8 mouse cellular contexts compared by ENCODE assay signal in genomic region chr5:30614221-30614620, GRCm38 (mm10). TPM values are rescaled to one million over a fixed set of nuclear protein-coding genes. Genes with fewer than 3 reads are reported as not detected.
DNase-seq lines count a peak whose midpoint lies in the region; ATAC-seq and TF ChIP-seq lines count a peak whose summit lies in the region.

No protein-coding gene starts in this region.

- peak; percentile 50 for DNase-seq in midbrain, postnatal 0 days (ENCODE audit: low spot score)
- peak; percentile 86 for DNase-seq in kidney, postnatal 10 days
- DNase-seq in cerebellum, adult 8-10 months: no peak
- no peak for DNase-seq in layer of hippocampus, postnatal 10 days (ENCODE audit: low spot score in 2 of 2)

- H3K27me3 ChIP-seq in midbrain, postnatal 0 days (ENCODE audit: insufficient read depth, low read length): no peaks in the 10 kb centered on the region
- no peaks in the 10 kb centered on the region for H3K27me3 ChIP-seq in midbrain, embryonic 13.5 days
- H3K27me3 ChIP-seq in heart, embryonic 11.5 days (ENCODE audit: control insufficient read depth, insufficient read depth, low read length): 0 out of 2 replicates have a peak, but pooled peaks cover 2% of the 10 kb centered on the region
- no peaks in the 10 kb centered on the region for H3K27me3 ChIP-seq in stomach, embryonic 14.5 days (ENCODE audit: control insufficient read depth, insufficient read depth, low read length)

- no peaks in the 10 kb centered on the region for H3K4me1 ChIP-seq in midbrain, postnatal 0 days (ENCODE audit: insufficient read depth, low read length)
- H3K4me1 ChIP-seq in midbrain, embryonic 13.5 days (replicated peaks): peaks cover 12% of the 10 kb centered on the region; the same call in 1 of the 2 replicates
- H3K4me1 ChIP-seq in heart, embryonic 11.5 days (ENCODE audit: control insufficient read depth, insufficient read depth, low read length): peaks cover 56% of the 10 kb centered on the region
- peaks cover 45% of the 10 kb centered on the region for H3K4me1 ChIP-seq in stomach, embryonic 14.5 days (ENCODE audit: control insufficient read depth, insufficient read depth, low read length)

- H3K4me2 ChIP-seq in midbrain, postnatal 0 days (ENCODE audit: low read depth, low read length, poor library complexity, severe bottlenecking): no peak overlapping the region
- no peak overlapping the region for H3K4me2 ChIP-seq in midbrain, embryonic 13.5 days (replicated peaks)
- peak overlapping the region; percentile 40 for H3K4me2 ChIP-seq in heart, embryonic 11.5 days
- 0 out of 2 replicates have a peak overlapping the region, but pooled peaks have one; percentile 1 for H3K4me2 ChIP-seq in stomach, embryonic 14.5 days (replicated peaks; ENCODE audit: low read depth, low read length)

- no peak overlapping the region for H3K4me3 ChIP-seq in midbrain, postnatal 0 days (ENCODE audit: low read depth, low read length)
- H3K4me3 ChIP-seq in midbrain, embryonic 13.5 days (replicated peaks): no peak overlapping the region
- H3K4me3 ChIP-seq in heart, embryonic 11.5 days (ENCODE audit: low read depth, low read length): no peak overlapping the region
- H3K4me3 ChIP-seq in stomach, embryonic 14.5 days (ENCODE audit: low read depth, low read length): no peak overlapping the region

- H3K36me3 ChIP-seq in midbrain, postnatal 0 days (ENCODE audit: insufficient read depth, low read length): no peaks in the 10 kb centered on the region
- no peaks in the 10 kb centered on the region for H3K36me3 ChIP-seq in midbrain, embryonic 13.5 days
- H3K36me3 ChIP-seq in heart, embryonic 11.5 days (ENCODE audit: control insufficient read depth, insufficient read depth, low read length): no peaks in the 10 kb centered on the region
- no peaks in the 10 kb centered on the region for H3K36me3 ChIP-seq in stomach, embryonic 14.5 days (ENCODE audit: control insufficient read depth, insufficient read depth, low read length)

- H3K27ac ChIP-seq in midbrain, postnatal 0 days (ENCODE audit: low read depth, low read length): no peak overlapping the region
- no peak overlapping the region for H3K27ac ChIP-seq in midbrain, embryonic 13.5 days
- peak overlapping the region; percentile 80 for H3K27ac ChIP-seq in heart, embryonic 11.5 days (ENCODE audit: low read depth, low read length)
- peak overlapping the region; percentile 77; the same call in 1 of the 2 replicates for H3K27ac ChIP-seq in stomach, embryonic 14.5 days (ENCODE audit: low read length)

- no peak overlapping the region for H3K9ac ChIP-seq in midbrain, postnatal 0 days (replicated peaks; ENCODE audit: low read length, poor library complexity, severe bottlenecking)
- no peak overlapping the region for H3K9ac ChIP-seq in midbrain, embryonic 13.5 days (replicated peaks)
- H3K9ac ChIP-seq in heart, embryonic 11.5 days (ENCODE audit: low read depth, low read length): no peak overlapping the region; the same call in 1 of the 2 replicates
- no peak overlapping the region for H3K9ac ChIP-seq in stomach, embryonic 14.5 days (replicated peaks; ENCODE audit: low read depth, low read length)

- no peak for ATAC-seq in midbrain, postnatal 0 days (ENCODE audit: low FRiP score)
- no peak for ATAC-seq in midbrain, embryonic 13.5 days
- peak; percentile 75 for ATAC-seq in heart, embryonic 11.5 days (replicated peaks; ENCODE audit: insufficient number of reproducible peaks, low FRiP score, low TSS enrichment)
- peak; percentile 68; the same call in 1 of the 2 replicates for ATAC-seq in stomach, embryonic 14.5 days (ENCODE audit: insufficient number of reproducible peaks, insufficient read depth, low FRiP score, low read depth)
- no peak for ATAC-seq in erythroid progenitor cell, adult 5-6 weeks (replicated peaks; ENCODE audit: low FRiP score, poor library complexity, severe bottlenecking)

- 25% methylated on average over 1 of the region's 1 CpGs for WGBS in midbrain, postnatal 0 days
- 33% methylated on average over 1 of the region's 1 CpGs for WGBS in midbrain, embryonic 13.5 days
- WGBS in heart, embryonic 11.5 days (ENCODE audit: insufficient replicate concordance): 11% methylated on average over 1 of the region's 1 CpGs
- WGBS in stomach, embryonic 14.5 days: 17% methylated on average over 1 of the region's 1 CpGs

- H3K9me3 ChIP-seq in midbrain, postnatal 0 days (ENCODE audit: low read length): no peaks in the 10 kb centered on the region
- no peaks in the 10 kb centered on the region for H3K9me3 ChIP-seq in midbrain, embryonic 13.5 days
- H3K9me3 ChIP-seq in heart, embryonic 11.5 days (replicated peaks; ENCODE audit: control insufficient read depth, low read length): no peaks in the 10 kb centered on the region
- H3K9me3 ChIP-seq in stomach, embryonic 14.5 days (ENCODE audit: control insufficient read depth, low read depth, low read length): no peaks in the 10 kb centered on the region

- TF ChIP-seq CTCF in midbrain, postnatal 0 days (IDR thresholded peaks at IDR 0.05): no peak

RNA-seq across cellular contexts. Expression of gene Kcnk3, which starts 26.3 kb away (rescaled TPM):
- total RNA-seq in midbrain, postnatal 0 days (2014; rRNA removed): 18.8 and 21.8 TPM in 2 replicates
- 12.2 and 12.3 TPM in 2 replicates for polyA plus RNA-seq in midbrain, postnatal 0 days (2015; fragmentation: Nextera tagmentation; extraction: Ambion mirVana)
- polyA plus RNA-seq in midbrain, embryonic 13.5 days (2015; fragmentation: Nextera tagmentation; extraction: Ambion mirVana): 1.9 and 2.0 TPM in 2 replicates
- polyA plus RNA-seq in heart, embryonic 11.5 days (2014; fragmentation: Nextera tagmentation; extraction: Ambion mirVana): 36.8 and 37.8 TPM in 2 replicates
- polyA plus RNA-seq in stomach, embryonic 14.5 days (2014; fragmentation: Nextera tagmentation; extraction: Ambion mirVana): 13.0 and 13.5 TPM in 2 replicates
- not detected in 2 replicates for total RNA-seq in erythroid progenitor cell, adult 5-6 weeks (2015; ENCODE audit: low replicate concordance)
- total RNA-seq in erythroid progenitor cell, adult 5-6 weeks (2017; ENCODE audit: low replicate concordance): not detected in 2 replicates
- total RNA-seq in layer of hippocampus, postnatal 10 days (2021): 10 to 100 TPM; 10.3 to 11.6 TPM

RNA-seq across cellular contexts. Expression of gene Slc35f6, which starts 33.5 kb away (rescaled TPM):
- 62.5 and 65.3 TPM in 2 replicates for total RNA-seq in midbrain, postnatal 0 days (2014; rRNA removed)
- polyA plus RNA-seq in midbrain, postnatal 0 days (2015; fragmentation: Nextera tagmentation; extraction: Ambion mirVana): 25.1 and 30.9 TPM in 2 replicates
- 29.5 and 32.0 TPM in 2 replicates for polyA plus RNA-seq in midbrain, embryonic 13.5 days (2015; fragmentation: Nextera tagmentation; extraction: Ambion mirVana)
- 21.6 and 22.9 TPM in 2 replicates for polyA plus RNA-seq in heart, embryonic 11.5 days (2014; fragmentation: Nextera tagmentation; extraction: Ambion mirVana)
- polyA plus RNA-seq in stomach, embryonic 14.5 days (2014; fragmentation: Nextera tagmentation; extraction: Ambion mirVana): 28.5 and 29.8 TPM in 2 replicates
- 9.4 and 13.4 TPM in 2 replicates for total RNA-seq in erythroid progenitor cell, adult 5-6 weeks (2015; ENCODE audit: low replicate concordance)
- 11.2 and 16.7 TPM in 2 replicates for total RNA-seq in erythroid progenitor cell, adult 5-6 weeks (2017; ENCODE audit: low replicate concordance)
- 10 to 100 TPM; 29.0 TPM for total RNA-seq in layer of hippocampus, postnatal 10 days (2021)

RNA-seq across cellular contexts. Expression of gene Cenpa, which starts 52.4 kb away (rescaled TPM):
- total RNA-seq in midbrain, postnatal 0 days (2014; rRNA removed): 8.9 and 9.4 TPM in 2 replicates
- polyA plus RNA-seq in midbrain, postnatal 0 days (2015; fragmentation: Nextera tagmentation; extraction: Ambion mirVana): 19.6 and 22.6 TPM in 2 replicates
- polyA plus RNA-seq in midbrain, embryonic 13.5 days (2015; fragmentation: Nextera tagmentation; extraction: Ambion mirVana): 120 and 122 TPM in 2 replicates
- 296 and 306 TPM in 2 replicates for polyA plus RNA-seq in heart, embryonic 11.5 days (2014; fragmentation: Nextera tagmentation; extraction: Ambion mirVana)
- polyA plus RNA-seq in stomach, embryonic 14.5 days (2014; fragmentation: Nextera tagmentation; extraction: Ambion mirVana): 264 and 303 TPM in 2 replicates
- 501 and 540 TPM in 2 replicates for total RNA-seq in erythroid progenitor cell, adult 5-6 weeks (2015; ENCODE audit: low replicate concordance)
- total RNA-seq in erythroid progenitor cell, adult 5-6 weeks (2017; ENCODE audit: low replicate concordance): 370 and 444 TPM in 2 replicates
- total RNA-seq in layer of hippocampus, postnatal 10 days (2021): 10 to 100 TPM in 1 of 2 experiments, 1 to 10 TPM in 1; 9.3 to 10.4 TPM

Comparison
In these comparisons a context has a peak if more than half of its experiments do, and no peak if none do; other contexts are left out.
1. ATAC-seq: peak in heart, embryonic 11.5 days (single experiment) and stomach, embryonic 14.5 days (single experiment); none in midbrain, postnatal 0 days (single experiment), midbrain, embryonic 13.5 days (single experiment) and erythroid progenitor cell, adult 5-6 weeks (single experiment).
2. DNase-seq: peak in midbrain, postnatal 0 days (single experiment) and kidney, postnatal 10 days (single experiment); none in cerebellum, adult 8-10 months (single experiment) and layer of hippocampus, postnatal 10 days (0 of 2).
3. H3K27ac ChIP-seq: peak in heart, embryonic 11.5 days (single experiment) and stomach, embryonic 14.5 days (single experiment); none in midbrain, postnatal 0 days (single experiment) and midbrain, embryonic 13.5 days (single experiment).
4. H3K4me2 ChIP-seq: peak in heart, embryonic 11.5 days (single experiment) and stomach, embryonic 14.5 days (single experiment); none in midbrain, postnatal 0 days (single experiment) and midbrain, embryonic 13.5 days (single experiment).